Mouse (Mus musculus) kidney, adult 8-10 months (tissue): Measurements from ENCODE around the gene Gga2.
A peak's percentile ranks its signal among the peaks of the same experiment; 100 is the strongest.

Experiments used
- DNase-seq, 2 experiments: peaks; one replicate each; pipeline ENCODE4 v3.0.0; 2022

Gga2 gene

GRCm38 (mm10) chr7:121995961-121996360 is 25.1 kb downstream of the Gga2 start:
- no peak for DNase-seq

- DNase-seq = peak; percentile 88 to 92
These were observed 39.6 kb downstream of the Gga2 start, which contains the start of gene Cog7 for GRCm38 (mm10) chr7:121981307-121981871. Gene Cog7 (minus strand): TSS chr7:121981711.

GRCm38 (mm10) chr7:121975031-121975430 is 46.0 kb downstream of the Gga2 start:
- peak; percentile 32 to 66 for DNase-seq

- no peak for DNase-seq
These were observed 49.3 kb downstream of the Gga2 start for GRCm38 (mm10) chr7:121971698-121972097.

- DNase-seq = no peak
These were observed 50.8 kb downstream of the Gga2 start for GRCm38 (mm10) chr7:121970250-121970649.

- DNase-seq = no peak
These were observed 52.2 kb downstream of the Gga2 start for GRCm38 (mm10) chr7:121968816-121969215.

- no peak for DNase-seq
These were observed 52.8 kb downstream of the Gga2 start for GRCm38 (mm10) chr7:121968242-121968641.

- DNase-seq = no peak
These were observed 54.9 kb downstream of the Gga2 start for GRCm38 (mm10) chr7:121966169-121966568.

GRCm38 (mm10) chr7:121963883-121964398 is 57.1 kb downstream of the Gga2 start:
- DNase-seq = peak; percentile 31 to 59

- no peak for DNase-seq
These were observed 58.5 kb downstream of the Gga2 start for GRCm38 (mm10) chr7:121962571-121962959.

GRCm38 (mm10) chr7:121961913-121962570 is 59.0 kb downstream of the Gga2 start:
- no peak for DNase-seq

- DNase-seq = no peak
These were observed 65.2 kb downstream of the Gga2 start for GRCm38 (mm10) chr7:121955802-121956201.

GRCm38 (mm10) chr7:121954891-121955669 is 65.9 kb downstream of the Gga2 start:
- peak in 1 of 2 experiments; percentile 22 for DNase-seq

- DNase-seq = no peak
These were observed 73.5 kb downstream of the Gga2 start for GRCm38 (mm10) chr7:121947513-121947912.

GRCm38 (mm10) chr7:121946196-121946595 is 74.8 kb downstream of the Gga2 start:
- no peak for DNase-seq

GRCm38 (mm10) chr7:121942371-121942770 is 78.7 kb downstream of the Gga2 start:
- DNase-seq = no peak

- peak in 1 of 2 experiments; percentile 54 for DNase-seq
These were observed 79.4 kb downstream of the Gga2 start for GRCm38 (mm10) chr7:121941640-121942039.

- no peak for DNase-seq
These were observed 80.0 kb downstream of the Gga2 start for GRCm38 (mm10) chr7:121941016-121941415.

GRCm38 (mm10) chr7:121939729-121940128 is 81.3 kb downstream of the Gga2 start:
- DNase-seq = no peak

- no peak for DNase-seq
These were observed 81.8 kb downstream of the Gga2 start for GRCm38 (mm10) chr7:121939244-121939643.

GRCm38 (mm10) chr7:121938124-121938891 is 82.7 kb downstream of the Gga2 start:
- DNase-seq = no peak

GRCm38 (mm10) chr7:121936861-121937630 is 84.0 kb downstream of the Gga2 start:
- no peak for DNase-seq
